16 mouse cellular contexts compared by ENCODE assay signal in the genomic region with DNA sequence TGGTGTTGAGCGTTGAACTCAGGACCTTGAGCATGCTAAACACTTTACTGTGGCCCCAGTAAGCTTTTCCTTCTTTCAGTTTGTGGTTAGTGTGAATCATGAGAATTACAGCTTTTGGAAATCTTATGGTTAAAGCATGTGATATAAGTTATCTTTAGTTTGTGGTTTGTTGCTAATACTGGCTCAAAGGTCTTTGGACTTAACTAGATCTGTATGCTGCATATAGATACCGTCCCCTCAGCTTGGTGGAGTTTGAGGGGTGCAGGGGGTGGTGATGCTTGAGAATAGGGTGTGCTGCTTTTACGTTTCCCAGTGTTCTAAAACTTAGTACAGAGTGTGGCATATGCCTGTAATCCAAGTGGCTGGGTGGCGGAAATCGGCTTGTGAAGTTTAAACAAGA. TPM values are rescaled to one million over a fixed set of nuclear protein-coding genes. Genes with fewer than 3 reads are reported as not detected.
A peak's percentile ranks its signal among the peaks of the same experiment; 100 is the strongest.
DNase-seq lines count a peak whose midpoint lies in the region; ATAC-seq and TF ChIP-seq lines count a peak whose summit lies in the region.
"Had no signal": no experiment of that assay in that cellular context is flagged by ENCODE, and none has a peak within 500 bp of the region (broad histone marks: within the 10 kb centered on the region; RNA-seq: fewer than 3 reads in every experiment).

No protein-coding gene starts in this region.

- H3K4me2 ChIP-seq in lung, postnatal 0 days (replicated peaks; ENCODE audit: low read depth, low read length), result peak overlapping the region; percentile 29; the same call in 1 of the 2 replicates
- H3K4me2 ChIP-seq in liver, embryonic 13.5 days, result peak overlapping the region; percentile 80
- H3K4me2 ChIP-seq in midbrain, postnatal 0 days (ENCODE audit: low read depth, low read length, poor library complexity, severe bottlenecking), result no peak overlapping the region
- no peak overlapping the region for H3K4me2 ChIP-seq in midbrain, embryonic 13.5 days (replicated peaks)
- H3K4me2 ChIP-seq: hindbrain, embryonic 14.5 days had no signal

- H3K27me3 ChIP-seq in erythroblast, embryonic 14.5 days (ENCODE audit: control insufficient read depth), result no peaks in the 10 kb centered on the region
- H3K27me3 ChIP-seq in lung, postnatal 0 days (replicated peaks; ENCODE audit: insufficient read depth, low read length), result no peaks in the 10 kb centered on the region
- H3K27me3 ChIP-seq in liver, embryonic 13.5 days, result no peaks in the 10 kb centered on the region
- H3K27me3 ChIP-seq in midbrain, postnatal 0 days (ENCODE audit: insufficient read depth, low read length), result no peaks in the 10 kb centered on the region
- no peaks in the 10 kb centered on the region for H3K27me3 ChIP-seq in midbrain, embryonic 13.5 days
- H3K27me3 ChIP-seq: Patski had no signal

- no peaks in the 10 kb centered on the region for H3K9me3 ChIP-seq in erythroblast, embryonic 14.5 days (ENCODE audit: control insufficient read depth, low read length)
- no peaks in the 10 kb centered on the region for H3K9me3 ChIP-seq in lung, postnatal 0 days (ENCODE audit: low read length)
- H3K9me3 ChIP-seq in liver, embryonic 13.5 days (replicated peaks), result no peaks in the 10 kb centered on the region
- H3K9me3 ChIP-seq in midbrain, postnatal 0 days (ENCODE audit: low read length), result no peaks in the 10 kb centered on the region
- H3K9me3 ChIP-seq in midbrain, embryonic 13.5 days, result no peaks in the 10 kb centered on the region

- H3K36me3 ChIP-seq in erythroblast, embryonic 14.5 days (ENCODE audit: control insufficient read depth), result peaks cover 77% of the 10 kb centered on the region
- no peaks in the 10 kb centered on the region for H3K36me3 ChIP-seq in lung, postnatal 0 days (ENCODE audit: insufficient read depth, low read length)
- peaks cover 29% of the 10 kb centered on the region for H3K36me3 ChIP-seq in liver, embryonic 13.5 days
- 0 out of 2 replicates have a peak, but pooled peaks cover 4% of the 10 kb centered on the region for H3K36me3 ChIP-seq in midbrain, postnatal 0 days (ENCODE audit: insufficient read depth, low read length)
- H3K36me3 ChIP-seq in midbrain, embryonic 13.5 days, result 0 out of 2 replicates have a peak, but pooled peaks cover 4% of the 10 kb centered on the region

- no peak for TF ChIP-seq CTCF in lung, postnatal 0 days (IDR thresholded peaks at IDR 0.05)
- no peak for TF ChIP-seq CTCF in midbrain, postnatal 0 days (IDR thresholded peaks at IDR 0.05)

- no peak for DNase-seq in lung, postnatal 0 days (ENCODE audit: low spot score)
- DNase-seq in lung, postnatal 4 days, result no peak
- DNase-seq in liver, embryonic 13.5 days, result peak; percentile 46
- DNase-seq in midbrain, postnatal 0 days (ENCODE audit: low spot score), result no peak
- no peak for DNase-seq in right cerebral cortex, adult 18-20 months
- DNase-seq: adrenal gland, adult 2 months; cerebellum, adult 11-12 months; gastrocnemius, postnatal 10 days; kidney, postnatal 25 days had no signal

- H3K4me3 ChIP-seq in erythroblast, embryonic 14.5 days (replicated peaks), result peak overlapping the region; percentile 85
- H3K4me3 ChIP-seq in lung, postnatal 0 days (ENCODE audit: low read depth, low read length), result peak overlapping the region; percentile 3; the same call in 1 of the 2 replicates
- peak overlapping the region; percentile 70 for H3K4me3 ChIP-seq in liver, embryonic 13.5 days (replicated peaks)
- H3K4me3 ChIP-seq in midbrain, postnatal 0 days (ENCODE audit: low read depth, low read length), result no peak overlapping the region
- H3K4me3 ChIP-seq in midbrain, embryonic 13.5 days (replicated peaks), result no peak overlapping the region

- no peak overlapping the region for H3K27ac ChIP-seq in lung, postnatal 0 days (ENCODE audit: low read length)
- H3K27ac ChIP-seq in liver, embryonic 13.5 days, result peak overlapping the region; percentile 98
- H3K27ac ChIP-seq in midbrain, postnatal 0 days (ENCODE audit: low read depth, low read length), result no peak overlapping the region
- no peak overlapping the region for H3K27ac ChIP-seq in midbrain, embryonic 13.5 days
- H3K27ac ChIP-seq: hindbrain, embryonic 14.5 days had no signal

- no peak for ATAC-seq in erythroblast, adult 5-6 weeks (replicated peaks; ENCODE audit: low FRiP score, poor library complexity, severe bottlenecking)
- no peak for ATAC-seq in lung, postnatal 0 days
- ATAC-seq in liver, embryonic 13.5 days (ENCODE audit: low read depth), result peak; percentile 46
- ATAC-seq in midbrain, postnatal 0 days (ENCODE audit: low FRiP score), result no peak
- no peak for ATAC-seq in midbrain, embryonic 13.5 days
- ATAC-seq: forebrain, embryonic 14.5 days; Patski had no signal

- no peak overlapping the region for H3K9ac ChIP-seq in lung, postnatal 0 days (replicated peaks; ENCODE audit: low read depth)
- H3K9ac ChIP-seq in liver, embryonic 13.5 days, result peak overlapping the region; percentile 77
- no peak overlapping the region for H3K9ac ChIP-seq in midbrain, postnatal 0 days (replicated peaks; ENCODE audit: low read length, poor library complexity, severe bottlenecking)
- no peak overlapping the region for H3K9ac ChIP-seq in midbrain, embryonic 13.5 days (replicated peaks)
- H3K9ac ChIP-seq: hindbrain, embryonic 14.5 days had no signal

- 65% methylated on average over 5 of the region's 5 CpGs for WGBS in lung, postnatal 0 days
- 21% methylated on average over 5 of the region's 5 CpGs for WGBS in liver, embryonic 13.5 days (ENCODE audit: insufficient replicate concordance)
- WGBS in midbrain, postnatal 0 days, result 91% methylated on average over 5 of the region's 5 CpGs
- WGBS in midbrain, embryonic 13.5 days, result 93% methylated on average over 5 of the region's 5 CpGs

- TF ChIP-seq EP300 in lung, postnatal 0 days (IDR thresholded peaks at IDR 0.05), result no peak

- H3K4me1 ChIP-seq in erythroblast, embryonic 14.5 days (ENCODE audit: control insufficient read depth), result peaks cover 82% of the 10 kb centered on the region
- H3K4me1 ChIP-seq in lung, postnatal 0 days (ENCODE audit: insufficient read depth, low read depth, low read length), result peaks cover 13% of the 10 kb centered on the region
- H3K4me1 ChIP-seq in liver, embryonic 13.5 days (replicated peaks), result peaks cover 84% of the 10 kb centered on the region
- H3K4me1 ChIP-seq in midbrain, postnatal 0 days (ENCODE audit: insufficient read depth, low read length), result peaks cover 5% of the 10 kb centered on the region; the same call in 1 of the 2 replicates
- peaks cover 17% of the 10 kb centered on the region for H3K4me1 ChIP-seq in midbrain, embryonic 13.5 days (replicated peaks)

RNA-seq across cellular contexts. Expression of gene Ncoa4, which starts 7.7 kb away (rescaled TPM):
- polyA plus RNA-seq in erythroblast, embryonic 14.5 days (2012), result 6.9 and 7.6 TPM in 2 replicates
- 661 and 684 TPM in 2 replicates for total RNA-seq in erythroblast, adult 5-6 weeks (2015; ENCODE audit: low replicate concordance)
- 773 and 931 TPM in 2 replicates for total RNA-seq in erythroblast, adult 5-6 weeks (2017; ENCODE audit: low replicate concordance)
- 73.5 and 76.5 TPM in 2 replicates for polyA plus RNA-seq in lung, postnatal 0 days (2015; fragmentation: Nextera tagmentation; extraction: Ambion mirVana)
- polyA plus RNA-seq in liver, embryonic 13.5 days (2015; fragmentation: Nextera tagmentation; extraction: Ambion mirVana), result 288 and 359 TPM in 2 replicates
- total RNA-seq in midbrain, postnatal 0 days (2014; rRNA removed), result 117 and 151 TPM in 2 replicates
- 80.1 and 83.4 TPM in 2 replicates for polyA plus RNA-seq in midbrain, postnatal 0 days (2015; fragmentation: Nextera tagmentation; extraction: Ambion mirVana)
- 89.7 and 93.6 TPM in 2 replicates for polyA plus RNA-seq in midbrain, embryonic 13.5 days (2015; fragmentation: Nextera tagmentation; extraction: Ambion mirVana)

RNA-seq across cellular contexts. Expression of gene Msmb, which starts 25.5 kb away (rescaled TPM):
- not detected in 2 replicates for polyA plus RNA-seq in erythroblast, embryonic 14.5 days (2012)
- total RNA-seq in erythroblast, adult 5-6 weeks (2015; ENCODE audit: low replicate concordance), result not detected in 2 replicates
- total RNA-seq in erythroblast, adult 5-6 weeks (2017; ENCODE audit: low replicate concordance), result 5.2 TPM in 1 of 2 replicates, not detected in the other
- polyA plus RNA-seq in lung, postnatal 0 days (2015; fragmentation: Nextera tagmentation; extraction: Ambion mirVana), result not detected in 2 replicates
- polyA plus RNA-seq in liver, embryonic 13.5 days (2015; fragmentation: Nextera tagmentation; extraction: Ambion mirVana), result 0.33 and 0.45 TPM in 2 replicates
- not detected in 2 replicates for total RNA-seq in midbrain, postnatal 0 days (2014; rRNA removed)
- polyA plus RNA-seq in midbrain, postnatal 0 days (2015; fragmentation: Nextera tagmentation; extraction: Ambion mirVana), result not detected in 2 replicates
- polyA plus RNA-seq in midbrain, embryonic 13.5 days (2015; fragmentation: Nextera tagmentation; extraction: Ambion mirVana), result not detected in 2 replicates
- total RNA-seq: adrenal gland, adult 2 months; gastrocnemius, postnatal 10 days had no signal
- polyA plus RNA-seq: adrenal gland, adult 2 months; embryonic facial prominence, embryonic 11.5 days; forebrain, embryonic 14.5 days; hindbrain, embryonic 14.5 days; Patski had no signal

RNA-seq across cellular contexts. Expression of gene Timm23, which starts 34.4 kb away (rescaled TPM):
- polyA plus RNA-seq in erythroblast, embryonic 14.5 days (2012), result 15.2 and 17.5 TPM in 2 replicates
- total RNA-seq in erythroblast, adult 5-6 weeks (2015; ENCODE audit: low replicate concordance), result 41.2 and 49.4 TPM in 2 replicates
- 11.2 and 15.3 TPM in 2 replicates for total RNA-seq in erythroblast, adult 5-6 weeks (2017; ENCODE audit: low replicate concordance)
- polyA plus RNA-seq in lung, postnatal 0 days (2015; fragmentation: Nextera tagmentation; extraction: Ambion mirVana), result 151 and 160 TPM in 2 replicates
- 266 and 271 TPM in 2 replicates for polyA plus RNA-seq in liver, embryonic 13.5 days (2015; fragmentation: Nextera tagmentation; extraction: Ambion mirVana)
- total RNA-seq in midbrain, postnatal 0 days (2014; rRNA removed), result 107 and 113 TPM in 2 replicates
- 242 and 251 TPM in 2 replicates for polyA plus RNA-seq in midbrain, postnatal 0 days (2015; fragmentation: Nextera tagmentation; extraction: Ambion mirVana)
- 215 and 223 TPM in 2 replicates for polyA plus RNA-seq in midbrain, embryonic 13.5 days (2015; fragmentation: Nextera tagmentation; extraction: Ambion mirVana)

RNA-seq across cellular contexts. Expression of gene Parg, which starts 34.4 kb away (rescaled TPM):
- polyA plus RNA-seq in erythroblast, embryonic 14.5 days (2012), result 0.39 and 0.68 TPM in 2 replicates
- total RNA-seq in erythroblast, adult 5-6 weeks (2015; ENCODE audit: low replicate concordance), result 12.7 and 19.2 TPM in 2 replicates
- total RNA-seq in erythroblast, adult 5-6 weeks (2017; ENCODE audit: low replicate concordance), result 28.6 and 39.1 TPM in 2 replicates
- polyA plus RNA-seq in lung, postnatal 0 days (2015; fragmentation: Nextera tagmentation; extraction: Ambion mirVana), result 16.5 and 20.2 TPM in 2 replicates
- polyA plus RNA-seq in liver, embryonic 13.5 days (2015; fragmentation: Nextera tagmentation; extraction: Ambion mirVana), result 14.6 and 18.4 TPM in 2 replicates
- total RNA-seq in midbrain, postnatal 0 days (2014; rRNA removed), result 40.7 and 45.9 TPM in 2 replicates
- polyA plus RNA-seq in midbrain, postnatal 0 days (2015; fragmentation: Nextera tagmentation; extraction: Ambion mirVana), result 24.7 and 25.7 TPM in 2 replicates
- 42.5 and 44.3 TPM in 2 replicates for polyA plus RNA-seq in midbrain, embryonic 13.5 days (2015; fragmentation: Nextera tagmentation; extraction: Ambion mirVana)

Comparison
In these comparisons a context has a peak if more than half of its experiments do, and no peak if none do; other contexts are left out.
1. H3K4me3 ChIP-seq: peak in erythroblast, embryonic 14.5 days (single experiment), lung, postnatal 0 days (single experiment) and liver, embryonic 13.5 days (single experiment); none in midbrain, postnatal 0 days (single experiment) and midbrain, embryonic 13.5 days (single experiment).
2. H3K4me2 ChIP-seq: peak in lung, postnatal 0 days (single experiment) and liver, embryonic 13.5 days (single experiment); none in midbrain, postnatal 0 days (single experiment) and midbrain, embryonic 13.5 days (single experiment).